23 mouse cellular contexts compared by ENCODE assay signal in the genomic region with DNA sequence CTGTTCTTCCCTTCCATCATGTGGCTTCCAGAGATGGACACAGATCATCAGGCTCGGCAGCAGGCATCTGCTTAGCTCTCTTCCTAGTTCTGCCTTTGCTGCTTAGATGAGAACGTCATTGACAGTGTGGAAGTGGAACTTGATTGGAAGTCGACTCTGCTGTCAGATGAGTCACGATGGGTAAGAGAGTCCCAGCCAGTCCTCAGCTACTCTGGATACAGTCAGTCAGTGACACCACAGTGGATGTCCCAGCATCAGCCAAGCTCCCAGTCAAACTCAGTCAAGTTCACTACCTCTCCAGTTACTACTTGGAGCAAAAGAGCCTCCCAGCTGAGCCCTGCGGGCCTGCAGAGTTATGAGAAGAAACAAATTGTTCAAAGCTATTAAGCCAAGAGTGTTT.
DNase-seq lines count a peak whose midpoint lies in the region; ATAC-seq and TF ChIP-seq lines count a peak whose summit lies in the region.
"Had no signal": no experiment of that assay in that cellular context is flagged by ENCODE, and none has a peak within 500 bp of the region (broad histone marks: within the 10 kb centered on the region; RNA-seq: fewer than 3 reads in every experiment).

No protein-coding gene starts in this region.

- peak; percentile 12 for DNase-seq in forebrain, embryonic 10.5 days (ENCODE audit: extremely low spot score, low spot score)
- no peak for DNase-seq in forebrain, postnatal 0 days
- peak; percentile 7 for DNase-seq in midbrain, embryonic 10.5 days (ENCODE audit: low spot score)
- no peak for DNase-seq in midbrain, embryonic 14.5 days
- peak; percentile 27 for DNase-seq in adrenal gland, postnatal 25 days
- DNase-seq in gastrocnemius, adult 2 months: no peak
- no peak for DNase-seq in thymus, postnatal 10 days (ENCODE audit: low spot score in 2 of 2)
- DNase-seq: B cell, adult 2 months; cerebellum, adult 11 months; cerebellum, adult 8-10 months; cerebellum, postnatal 14 days; embryo, embryonic 11 days; gastrocnemius, postnatal 14 days; heart, postnatal 36 days; kidney, adult 11 months had no signal

- H3K36me3 ChIP-seq in forebrain, embryonic 10.5 days (replicated peaks): no peaks in the 10 kb centered on the region
- H3K36me3 ChIP-seq in forebrain, postnatal 0 days (ENCODE audit: insufficient read depth): no peaks in the 10 kb centered on the region
- no peaks in the 10 kb centered on the region for H3K36me3 ChIP-seq in midbrain, embryonic 10.5 days
- H3K36me3 ChIP-seq in midbrain, embryonic 14.5 days (ENCODE audit: control insufficient read depth, insufficient read depth, low read length): no peaks in the 10 kb centered on the region
- H3K36me3 ChIP-seq: embryonic facial prominence, embryonic 15.5 days; forebrain, embryonic 15.5 days; heart, embryonic 13.5 days; hindbrain, embryonic 12.5 days had no signal

- intact Hi-C loops in gastrocnemius, adult 2 months (cut with DNase I): no loop called here

- H3K9ac ChIP-seq in forebrain, postnatal 0 days: no peak overlapping the region
- no peak overlapping the region for H3K9ac ChIP-seq in midbrain, embryonic 14.5 days (replicated peaks; ENCODE audit: low read length)
- H3K9ac ChIP-seq: embryonic facial prominence, embryonic 15.5 days; forebrain, embryonic 15.5 days; heart, embryonic 13.5 days; hindbrain, embryonic 12.5 days had no signal

- ATAC-seq in forebrain, postnatal 0 days: no peak
- no peak for ATAC-seq in midbrain, embryonic 14.5 days (ENCODE audit: low FRiP score, low TSS enrichment)
- ATAC-seq: CD4-positive, CD25-positive, alpha-beta regulatory T cell, adult 4 months; forebrain, embryonic 15.5 days; hindbrain, postnatal 0 days had no signal

- WGBS in forebrain, embryonic 10.5 days: 84% methylated on average over 5 of the region's 5 CpGs
- 77% methylated on average over 5 of the region's 5 CpGs for WGBS in forebrain, postnatal 0 days
- WGBS in midbrain, embryonic 10.5 days: 76% methylated on average over 5 of the region's 5 CpGs
- 75% methylated on average over 5 of the region's 5 CpGs for WGBS in midbrain, embryonic 14.5 days

- H3K27me3 ChIP-seq in forebrain, embryonic 10.5 days (ENCODE audit: poor library complexity, severe bottlenecking): no peaks in the 10 kb centered on the region
- H3K27me3 ChIP-seq in forebrain, postnatal 0 days (ENCODE audit: insufficient read depth, low read length): no peaks in the 10 kb centered on the region
- no peaks in the 10 kb centered on the region for H3K27me3 ChIP-seq in midbrain, embryonic 10.5 days (ENCODE audit: low read depth, poor library complexity, severe bottlenecking)
- H3K27me3 ChIP-seq in midbrain, embryonic 14.5 days (ENCODE audit: control insufficient read depth, insufficient read depth, low read length): no peaks in the 10 kb centered on the region
- H3K27me3 ChIP-seq: embryonic facial prominence, embryonic 15.5 days; forebrain, embryonic 15.5 days; heart, embryonic 13.5 days; hindbrain, embryonic 12.5 days had no signal

- no peak overlapping the region for H3K4me2 ChIP-seq in forebrain, postnatal 0 days (ENCODE audit: low read depth)
- no peak overlapping the region for H3K4me2 ChIP-seq in midbrain, embryonic 14.5 days (ENCODE audit: low read length)
- H3K4me2 ChIP-seq: embryonic facial prominence, embryonic 15.5 days; forebrain, embryonic 15.5 days; heart, embryonic 13.5 days; hindbrain, embryonic 12.5 days had no signal

- no peaks in the 10 kb centered on the region for H3K9me3 ChIP-seq in forebrain, embryonic 10.5 days
- H3K9me3 ChIP-seq in forebrain, postnatal 0 days (ENCODE audit: low read length): no peaks in the 10 kb centered on the region
- H3K9me3 ChIP-seq in midbrain, embryonic 10.5 days (replicated peaks): no peaks in the 10 kb centered on the region
- no peaks in the 10 kb centered on the region for H3K9me3 ChIP-seq in midbrain, embryonic 14.5 days (ENCODE audit: control insufficient read depth, low read length)
- H3K9me3 ChIP-seq: embryonic facial prominence, embryonic 15.5 days; forebrain, embryonic 15.5 days; G1E; heart, embryonic 13.5 days; hindbrain, embryonic 12.5 days had no signal

- TF ChIP-seq CTCF in forebrain, postnatal 0 days (IDR thresholded peaks at IDR 0.05; ENCODE audit: low read depth): no peak
- TF ChIP-seq CTCF in gastrocnemius, adult 2 months (IDR thresholded peaks at IDR 0.05): no peak

- no peak overlapping the region for H3K4me3 ChIP-seq in forebrain, embryonic 10.5 days
- H3K4me3 ChIP-seq in forebrain, postnatal 0 days (ENCODE audit: low read depth, low read length): no peak overlapping the region
- no peak overlapping the region for H3K4me3 ChIP-seq in midbrain, embryonic 10.5 days
- no peak overlapping the region for H3K4me3 ChIP-seq in midbrain, embryonic 14.5 days (replicated peaks; ENCODE audit: low read depth, low read length)
- H3K4me3 ChIP-seq in gastrocnemius, adult 2 months: no peak overlapping the region
- H3K4me3 ChIP-seq: embryonic facial prominence, embryonic 15.5 days; erythroblast, embryonic 14.5 days; forebrain, embryonic 15.5 days; heart, embryonic 13.5 days; hindbrain, embryonic 12.5 days had no signal

- H3K27ac ChIP-seq in forebrain, embryonic 10.5 days: no peak overlapping the region
- no peak overlapping the region for H3K27ac ChIP-seq in forebrain, postnatal 0 days (ENCODE audit: low read depth, low read length)
- no peak overlapping the region for H3K27ac ChIP-seq in midbrain, embryonic 10.5 days (replicated peaks)
- no peak overlapping the region for H3K27ac ChIP-seq in midbrain, embryonic 14.5 days (replicated peaks; ENCODE audit: low read depth, low read length)
- H3K27ac ChIP-seq in gastrocnemius, adult 2 months: no peak overlapping the region
- H3K27ac ChIP-seq: embryonic facial prominence, embryonic 15.5 days; forebrain, embryonic 15.5 days; heart, embryonic 13.5 days; hindbrain, embryonic 12.5 days; hindbrain, postnatal 0 days had no signal

- peaks cover 27% of the 10 kb centered on the region for H3K4me1 ChIP-seq in forebrain, embryonic 10.5 days
- H3K4me1 ChIP-seq in forebrain, postnatal 0 days (ENCODE audit: insufficient read depth): no peaks in the 10 kb centered on the region
- H3K4me1 ChIP-seq in midbrain, embryonic 10.5 days: peaks cover 24% of the 10 kb centered on the region
- H3K4me1 ChIP-seq in midbrain, embryonic 14.5 days (ENCODE audit: control insufficient read depth, insufficient read depth, low read length): peaks cover 4% of the 10 kb centered on the region; the same call in 1 of the 2 replicates

Comparison
In these comparisons a context has a peak if more than half of its experiments do, and no peak if none do; other contexts are left out.
1. DNase-seq: peak in forebrain, embryonic 10.5 days (single experiment), midbrain, embryonic 10.5 days (single experiment) and adrenal gland, postnatal 25 days (single experiment); none in forebrain, postnatal 0 days (single experiment), midbrain, embryonic 14.5 days (single experiment), gastrocnemius, adult 2 months (single experiment) and thymus, postnatal 10 days (0 of 2).